Mouse (Mus musculus): Measurements from ENCODE around the gene Gpr176. TPM values are rescaled to one million over a fixed set of nuclear protein-coding genes. Genes with fewer than 3 reads are reported as not detected.
A peak's percentile ranks its signal among the peaks of the same experiment; 100 is the strongest.

The Gpr176 gene
- total RNA-seq, 2 experiments from 2014 or later, result 11.2 to 13.3 TPM

GRCm38 (mm10) chr2:118373572-118374279 lies 507 bp upstream of the Gpr176 start:
- intact Hi-C loops (cut with DNase I), result no loop called here
- DNase-seq, result peak; percentile 83

- intact Hi-C loops (cut with DNase I), result no loop called here
- DNase-seq, result no peak
Observed at GRCm38 (mm10) chr2:118372561-118372900, 688 bp downstream of the Gpr176 start.

- intact Hi-C loops (cut with DNase I), result no loop called here
- no peak for DNase-seq
Observed at GRCm38 (mm10) chr2:118371841-118372240, 1.4 kb downstream of the Gpr176 start.

- no peak for DNase-seq
- intact Hi-C loops (cut with DNase I), result no loop called here
Observed at GRCm38 (mm10) chr2:118355138-118355719, 18.0 kb downstream of the Gpr176 start.

GRCm38 (mm10) chr2:118353916-118354403 lies 19.3 kb downstream of the Gpr176 start:
- intact Hi-C loops (cut with DNase I), result no loop called here
- no peak for DNase-seq

GRCm38 (mm10) chr2:118353498-118353897 lies 19.7 kb downstream of the Gpr176 start:
- DNase-seq, result no peak
- intact Hi-C loops (cut with DNase I), result no loop called here

GRCm38 (mm10) chr2:118345535-118345934 lies 27.7 kb downstream of the Gpr176 start:
- intact Hi-C loops (cut with DNase I), result no loop called here
- no peak for DNase-seq

- intact Hi-C loops (cut with DNase I), result no loop called here
- DNase-seq, result no peak
Observed at GRCm38 (mm10) chr2:118343897-118344296, 29.3 kb downstream of the Gpr176 start.

- DNase-seq, result no peak
- intact Hi-C loops (cut with DNase I), result no loop called here
Observed at GRCm38 (mm10) chr2:118341295-118341694, 31.9 kb downstream of the Gpr176 start.

GRCm38 (mm10) chr2:118336084-118336483 lies 37.1 kb downstream of the Gpr176 start:
- no peak for DNase-seq

GRCm38 (mm10) chr2:118322663-118323062 lies 50.6 kb downstream of the Gpr176 start:
- intact Hi-C loops (cut with DNase I), result no loop called here
- DNase-seq, result no peak

More at GRCm38 (mm10) chr2:118336084-118336483, 37.1 kb downstream of the Gpr176 start:
- intact Hi-C loops (cut with DNase I), result loop anchor here (10.0 kb wide), 1 partner anchor 71 kb away; no protein-coding TSS in a partner anchor

- peak; percentile 19 for DNase-seq
Observed at GRCm38 (mm10) chr2:118321804-118322203, 51.4 kb downstream of the Gpr176 start.

GRCm38 (mm10) chr2:118321094-118321493 lies 52.1 kb downstream of the Gpr176 start:
- intact Hi-C loops (cut with DNase I), result no loop called here
- no peak for DNase-seq

More at GRCm38 (mm10) chr2:118321804-118322203, 51.4 kb downstream of the Gpr176 start:
- intact Hi-C loops (cut with DNase I), result no loop called here

GRCm38 (mm10) chr2:118320519-118320918 lies 52.7 kb downstream of the Gpr176 start:
- DNase-seq, result no peak
- intact Hi-C loops (cut with DNase I), result no loop called here

GRCm38 (mm10) chr2:118319176-118319575 lies 54.0 kb downstream of the Gpr176 start:
- intact Hi-C loops (cut with DNase I), result no loop called here
- no peak for DNase-seq

GRCm38 (mm10) chr2:118316939-118317338 lies 56.3 kb downstream of the Gpr176 start:
- DNase-seq, result no peak
- intact Hi-C loops (cut with DNase I), result no loop called here

- intact Hi-C loops (cut with DNase I), result no loop called here
- DNase-seq, result no peak
Observed at GRCm38 (mm10) chr2:118315656-118316402, 57.4 kb downstream of the Gpr176 start.

- DNase-seq, result peak; percentile 41
Observed at GRCm38 (mm10) chr2:118307561-118307960, 65.7 kb downstream of the Gpr176 start.

GRCm38 (mm10) chr2:118306966-118307365 lies 66.3 kb downstream of the Gpr176 start:
- intact Hi-C loops (cut with DNase I), result no loop called here
- peak; percentile 17 for DNase-seq

More at GRCm38 (mm10) chr2:118307561-118307960, 65.7 kb downstream of the Gpr176 start:
- intact Hi-C loops (cut with DNase I), result no loop called here

- DNase-seq, result no peak
- intact Hi-C loops (cut with DNase I), result no loop called here
Observed at GRCm38 (mm10) chr2:118306522-118306895, 66.7 kb downstream of the Gpr176 start.

GRCm38 (mm10) chr2:118305827-118306521 lies 67.2 kb downstream of the Gpr176 start:
- intact Hi-C loops (cut with DNase I), result no loop called here
- DNase-seq, result no peak
